Mouse (Mus musculus) gastrocnemius, postnatal 36 days (tissue): Measurements from ENCODE around the gene Tex35. TPM values are rescaled to one million over a fixed set of nuclear protein-coding genes. Genes with fewer than 3 reads are reported as not detected.

Experiments used
- DNase-seq, 2 experiments: peaks; one replicate each; pipeline ENCODE4 v3.0.0; 2022
- intact Hi-C: fragments of 180-260 bp; cut with DNase I; formaldehyde crosslinking; loops from one replicate; pipeline ENCODE4 v1.15.1; 2025
- total RNA-seq, 2 experiments: library from RNA; stranded (reverse); gene quantifications; 2 replicates each; pipeline ENCODE4 v1.2.3; 2021

Gene Tex35
- total RNA-seq, 2 experiments from 2014 or later: not detected

- intact Hi-C loops: loop anchor here (10.0 kb wide), 1 partner anchor 202 kb away; no protein-coding TSS in a partner anchor
Measured at GRCm38 (mm10) chr1:157082931-157083330, 25.5 kb downstream of the Tex35 start.

GRCm38 (mm10) chr1:157081999-157082398 lies 26.5 kb downstream of the Tex35 start:
- DNase-seq: no peak
- intact Hi-C loops: loop anchor here (10.0 kb wide), 1 partner anchor 203 kb away; no protein-coding TSS in a partner anchor

More at GRCm38 (mm10) chr1:157082931-157083330, 25.5 kb downstream of the Tex35 start:
- no peak for DNase-seq

- intact Hi-C loops: loop anchor here (10.0 kb wide), 1 partner anchor 204 kb away; no protein-coding TSS in a partner anchor
- no peak for DNase-seq
Measured at GRCm38 (mm10) chr1:157081076-157081804, 27.2 kb downstream of the Tex35 start.

- intact Hi-C loops: loop anchor here (10.0 kb wide), 1 partner anchor 205 kb away; no protein-coding TSS in a partner anchor
- no peak for DNase-seq
Measured at GRCm38 (mm10) chr1:157080071-157080470, 28.4 kb downstream of the Tex35 start.

- intact Hi-C loops: loop anchor here (10.0 kb wide), 1 partner anchor 205 kb away; no protein-coding TSS in a partner anchor
Measured at GRCm38 (mm10) chr1:157079384-157080025, 29.0 kb downstream of the Tex35 start.

GRCm38 (mm10) chr1:157076781-157077705 lies 31.4 kb downstream of the Tex35 start:
- peak; percentile 82 to 83 for DNase-seq
- intact Hi-C loops: loop anchor here (2.0 kb wide), 2 partner anchors 160 to 334 kb away; no protein-coding TSS in a partner anchor

More at GRCm38 (mm10) chr1:157079384-157080025, 29.0 kb downstream of the Tex35 start:
- peak in 1 of 2 experiments; percentile 20 for DNase-seq

- intact Hi-C loops: loop anchor here (2.0 kb wide), 2 partner anchors 159 to 333 kb away; no protein-coding TSS in a partner anchor
- peak; percentile 58 to 84 for DNase-seq
Measured at GRCm38 (mm10) chr1:157076257-157076656, 32.2 kb downstream of the Tex35 start.

GRCm38 (mm10) chr1:157074937-157075336 lies 33.5 kb downstream of the Tex35 start:
- intact Hi-C loops: no loop called here
- DNase-seq: no peak

GRCm38 (mm10) chr1:157074371-157074770 lies 34.1 kb downstream of the Tex35 start:
- intact Hi-C loops: no loop called here
- no peak for DNase-seq

GRCm38 (mm10) chr1:157073592-157073991 lies 34.9 kb downstream of the Tex35 start:
- no peak for DNase-seq
- intact Hi-C loops: no loop called here

- intact Hi-C loops: no loop called here
- DNase-seq: no peak
Measured at GRCm38 (mm10) chr1:157069181-157069828, 39.2 kb downstream of the Tex35 start.

GRCm38 (mm10) chr1:157068316-157068715 lies 40.2 kb downstream of the Tex35 start:
- intact Hi-C loops: no loop called here
- DNase-seq: no peak

- intact Hi-C loops: no loop called here
- DNase-seq: no peak
Measured at GRCm38 (mm10) chr1:157065819-157066730, 42.4 kb downstream of the Tex35 start.

GRCm38 (mm10) chr1:157063318-157064115 lies 45.0 kb downstream of the Tex35 start:
- no peak for DNase-seq
- intact Hi-C loops: no loop called here

- DNase-seq: no peak
- intact Hi-C loops: no loop called here
Measured at GRCm38 (mm10) chr1:157062445-157062825, 46.0 kb downstream of the Tex35 start.

GRCm38 (mm10) chr1:157061800-157062444 lies 46.6 kb downstream of the Tex35 start:
- intact Hi-C loops: no loop called here
- DNase-seq: no peak

GRCm38 (mm10) chr1:157061170-157061569 lies 47.3 kb downstream of the Tex35 start:
- intact Hi-C loops: no loop called here
- DNase-seq: no peak
